Mouse (Mus musculus) small intestine, adult 2 months (tissue): Measurements from ENCODE around the gene Thada.

Source experiments
- CTCF ChIP-seq: fragments of 200-500 bp; IDR thresholded peaks from 2 replicates; pipeline ENCODE4 v1.5.1; 2012; ENCODE audit warnings: low read depth, mild to moderate bottlenecking, control low read depth, inconsistent platforms, low read length, moderate library complexity, mixed read lengths; ENCODE audit not compliant: insufficient replicate concordance, insufficient read length; ENCODE audit errors: extremely low read depth
- POLR2A ChIP-seq: fragments of 200-500 bp; IDR thresholded peaks from 2 replicates; pipeline ENCODE4 v1.6.1; 2012; ENCODE audit warnings: low read depth, mild to moderate bottlenecking, control low read depth, inconsistent platforms, low read length, moderate library complexity

DNA sequence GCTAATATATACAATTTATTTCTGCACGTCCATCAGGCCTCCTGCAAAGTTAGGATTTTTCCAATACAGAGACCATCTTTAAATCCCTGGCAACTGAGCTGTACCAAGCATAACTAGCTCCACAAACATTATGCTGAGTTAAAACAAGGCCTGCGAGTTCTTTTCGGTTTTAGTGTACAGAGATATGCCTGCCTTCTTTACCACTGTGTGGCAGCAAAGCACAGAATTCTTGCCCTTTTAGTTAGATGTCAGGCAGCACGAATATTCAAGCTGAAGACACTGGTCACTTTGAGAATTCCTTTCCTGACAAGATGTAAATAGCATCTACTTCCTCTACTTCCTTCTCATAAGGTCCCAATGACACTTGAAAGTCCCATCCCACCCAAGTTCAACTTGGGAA lies 8.3 kb upstream of the Thada start:
- TF ChIP-seq CTCF (no peak), POLR2A (no peak)
